Mouse (Mus musculus): ENCODE measurements around the gene Sh3bgrl3. TPM values are rescaled to one million over a fixed set of nuclear protein-coding genes. Genes with fewer than 3 reads are reported as not detected.
"Not testable (repeated sequence)": the region's sequence is repeated elsewhere in the genome, so short reads cannot be mapped to it uniquely, and the experiment has no call there.

Gene Sh3bgrl3
- polyA plus RNA-seq, 1 experiment from 2014 or later = 371 TPM

DNA sequence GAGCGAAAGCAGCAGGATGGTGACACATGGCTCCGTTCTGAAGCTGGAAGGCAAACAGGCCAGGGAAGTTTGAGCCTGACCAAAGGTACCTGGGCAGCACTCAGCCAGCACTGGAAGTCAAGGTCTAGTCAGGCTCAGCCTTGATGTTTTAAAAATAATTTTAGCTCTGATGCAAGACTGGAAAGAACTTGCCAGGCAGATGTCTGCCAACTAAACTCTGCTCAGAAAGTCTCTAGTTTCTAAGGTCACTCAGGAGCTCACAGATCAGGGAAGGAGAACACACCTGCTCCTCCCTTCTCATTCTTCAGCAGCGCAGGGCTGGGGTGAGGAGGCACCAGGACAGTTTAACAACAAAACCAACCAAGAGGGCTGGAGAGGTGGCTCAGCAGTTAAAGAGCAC, 25.8 kb upstream of the Sh3bgrl3 start:
- no peaks in the 10 kb centered on the region for H3K4me1 ChIP-seq (replicated peaks)
- no peak overlapping the region for H3K4me3 ChIP-seq
- no peak overlapping the region for H3K9ac ChIP-seq
- peaks cover 45% of the 10 kb centered on the region for H3K36me3 ChIP-seq
- H3K27ac ChIP-seq = no peak overlapping the region
- peaks cover 7% of the 10 kb centered on the region; the same call in 1 of the 2 replicates for H3K27me3 ChIP-seq
- no peak overlapping the region for H3K4me2 ChIP-seq
- H3K9me3 ChIP-seq = no peaks in the 10 kb centered on the region
- ATAC-seq (ENCODE audit: low FRiP score) = no peak
- 99% methylated on average over 3 of the region's 3 CpGs for WGBS

GRCm38 (mm10) chr4:134153656-134154055, 25.1 kb upstream of the Sh3bgrl3 start:
- no peaks in the 10 kb centered on the region for H3K9me3 ChIP-seq
- H3K27me3 ChIP-seq = peaks cover 2% of the 10 kb centered on the region; the same call in 1 of the 2 replicates
- H3K27ac ChIP-seq = no peak overlapping the region
- WGBS = 97% methylated on average over 3 of the region's 3 CpGs
- H3K4me3 ChIP-seq = no peak overlapping the region
- no peak overlapping the region for H3K4me2 ChIP-seq
- no peak overlapping the region for H3K9ac ChIP-seq
- ATAC-seq (ENCODE audit: low FRiP score) = no peak
- peaks cover 45% of the 10 kb centered on the region for H3K36me3 ChIP-seq
- no peaks in the 10 kb centered on the region for H3K4me1 ChIP-seq (replicated peaks)

DNA sequence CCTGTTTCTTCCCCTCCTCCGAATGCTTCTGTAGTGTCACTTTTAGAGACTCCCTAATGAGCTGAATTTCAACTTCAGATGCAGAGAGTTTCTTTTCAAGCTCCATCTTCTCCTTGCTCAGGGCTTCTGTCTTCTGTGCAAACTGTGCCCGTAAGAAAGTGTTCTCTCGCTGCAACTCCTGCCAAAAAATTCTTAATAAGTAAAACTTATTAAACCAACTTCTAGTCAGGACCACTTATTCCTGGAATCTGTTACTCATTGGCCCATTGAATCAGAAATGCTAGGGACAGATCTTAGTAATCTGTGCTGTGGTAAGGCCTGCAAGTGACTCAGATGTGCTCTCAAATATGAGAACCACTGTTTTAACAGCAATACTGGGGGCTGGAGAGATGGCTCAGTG, 23.5 kb upstream of the Sh3bgrl3 start:
- Histone ChIP-seq H3K4me3 (no peak overlapping the region), H3K4me1 (replicated peaks) (no peaks in the 10 kb centered on the region), H3K36me3 (peaks cover 60% of the 10 kb centered on the region), H3K9ac (no peak overlapping the region), H3K27ac (no peak overlapping the region), H3K27me3 (no peaks in the 10 kb centered on the region), H3K9me3 (no peaks in the 10 kb centered on the region), H3K4me2 (no peak overlapping the region)
- no peak for ATAC-seq (ENCODE audit: low FRiP score)
- 95% methylated on average over 3 of the region's 3 CpGs for WGBS

GRCm38 (mm10) chr4:134149389-134149788, 20.8 kb upstream of the Sh3bgrl3 start:
- Histone ChIP-seq H3K27me3 (no peaks in the 10 kb centered on the region), H3K4me1 (replicated peaks) (no peaks in the 10 kb centered on the region), H3K9me3 (no peaks in the 10 kb centered on the region), H3K4me2 (no peak overlapping the region), H3K9ac (no peak overlapping the region), H3K4me3 (no peak overlapping the region), H3K27ac (no peak overlapping the region), H3K36me3 (peaks cover 57% of the 10 kb centered on the region)
- 99% methylated on average over 4 of the region's 4 CpGs for WGBS
- ATAC-seq (ENCODE audit: low FRiP score) = no peak

GRCm38 (mm10) chr4:134144297-134144696, 15.7 kb upstream of the Sh3bgrl3 start:
- H3K27ac ChIP-seq; H3K4me2 ChIP-seq; H3K9ac ChIP-seq; H3K4me3 ChIP-seq; H3K4me1 ChIP-seq (replicated peaks); H3K9me3 ChIP-seq; H3K27me3 ChIP-seq; ATAC-seq (ENCODE audit: low FRiP score): not testable (repeated sequence)
- WGBS = 92% methylated on average over 5 of the region's 5 CpGs
- peaks cover 31% of the 10 kb centered on the region for H3K36me3 ChIP-seq

GRCm38 (mm10) chr4:134138857-134139256, 10.3 kb upstream of the Sh3bgrl3 start:
- WGBS = 95% methylated on average over 2 of the region's 2 CpGs
- Histone ChIP-seq H3K4me2 (no peak overlapping the region), H3K4me1 (replicated peaks) (no peaks in the 10 kb centered on the region), H3K27ac (no peak overlapping the region), H3K4me3 (no peak overlapping the region), H3K9me3 (no peaks in the 10 kb centered on the region), H3K36me3 (peaks cover 17% of the 10 kb centered on the region), H3K27me3 (no peaks in the 10 kb centered on the region), H3K9ac (no peak overlapping the region)
- no peak for ATAC-seq (ENCODE audit: low FRiP score)

DNA sequence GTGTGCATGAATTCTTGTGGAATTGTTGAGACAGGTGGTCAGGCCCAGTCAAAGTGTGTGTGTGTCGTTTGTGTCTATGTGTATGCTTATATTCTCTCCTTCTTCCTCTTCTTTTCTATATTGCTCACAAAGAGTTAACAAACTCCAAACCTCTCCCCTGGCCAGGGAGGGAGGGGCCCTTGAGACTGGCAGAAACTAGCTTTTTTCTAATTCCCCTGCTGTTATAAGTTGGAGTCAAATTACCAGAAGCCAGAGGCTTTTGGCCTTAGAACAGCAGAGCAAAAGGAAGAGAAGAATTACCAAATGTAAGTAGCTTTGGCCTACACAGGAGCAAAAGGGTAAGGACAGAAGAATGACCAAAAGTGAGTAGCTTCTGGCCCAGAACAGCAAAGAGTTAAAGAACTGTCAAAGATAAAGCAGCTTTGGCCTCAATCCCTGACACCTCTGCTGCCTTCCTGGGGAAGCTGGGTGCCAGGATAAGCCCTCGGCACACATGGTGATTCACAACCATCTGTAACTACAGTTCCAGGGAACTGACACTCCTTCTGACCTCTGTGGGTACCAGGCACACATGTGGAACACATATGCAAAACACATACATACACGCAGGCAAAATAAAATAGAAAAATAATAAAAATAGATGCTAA, 7.8 kb upstream of the Sh3bgrl3 start:
- 82% methylated on average over 3 of the region's 3 CpGs for WGBS
- no peak overlapping the region for H3K27ac ChIP-seq
- no peak overlapping the region for H3K4me3 ChIP-seq
- H3K9ac ChIP-seq = no peak overlapping the region
- no peak overlapping the region for H3K4me2 ChIP-seq
- H3K36me3 ChIP-seq = peaks cover 23% of the 10 kb centered on the region
- no peaks in the 10 kb centered on the region for H3K27me3 ChIP-seq
- no peak for ATAC-seq (ENCODE audit: low FRiP score)
- no peaks in the 10 kb centered on the region for H3K4me1 ChIP-seq (replicated peaks)
- no peaks in the 10 kb centered on the region for H3K9me3 ChIP-seq

- H3K36me3 ChIP-seq = peaks cover 27% of the 10 kb centered on the region
- H3K27me3 ChIP-seq = no peaks in the 10 kb centered on the region
- no peak for ATAC-seq (ENCODE audit: low FRiP score)
- no peak overlapping the region for H3K4me3 ChIP-seq
- no peak overlapping the region for H3K27ac ChIP-seq
- 88% methylated on average over 8 of the region's 8 CpGs for WGBS
- H3K9me3 ChIP-seq = no peaks in the 10 kb centered on the region
- H3K4me1 ChIP-seq (replicated peaks) = peaks cover 13% of the 10 kb centered on the region
- no peak overlapping the region for H3K9ac ChIP-seq
- no peak overlapping the region for H3K4me2 ChIP-seq
Measured at GRCm38 (mm10) chr4:134132519-134133095, 4.0 kb upstream of the Sh3bgrl3 start.

- no peak overlapping the region for H3K27ac ChIP-seq
- no peaks in the 10 kb centered on the region for H3K9me3 ChIP-seq
- peaks cover 18% of the 10 kb centered on the region for H3K4me1 ChIP-seq (replicated peaks)
- no peak overlapping the region for H3K4me3 ChIP-seq
- H3K9ac ChIP-seq = no peak overlapping the region
- 93% methylated on average over 3 of the region's 3 CpGs for WGBS
- H3K4me2 ChIP-seq = no peak overlapping the region
- ATAC-seq (ENCODE audit: low FRiP score) = no peak
- peaks cover 23% of the 10 kb centered on the region for H3K36me3 ChIP-seq
- H3K27me3 ChIP-seq = no peaks in the 10 kb centered on the region
Measured at GRCm38 (mm10) chr4:134132117-134132516, 3.5 kb upstream of the Sh3bgrl3 start.

- H3K27ac ChIP-seq = no peak overlapping the region
- H3K36me3 ChIP-seq = peaks cover 20% of the 10 kb centered on the region
- peaks cover 29% of the 10 kb centered on the region for H3K4me1 ChIP-seq (replicated peaks)
- H3K9me3 ChIP-seq = no peaks in the 10 kb centered on the region
- 0 out of 2 replicates have a peak overlapping the region, but pooled peaks have one; percentile 93 for H3K9ac ChIP-seq
- WGBS = 59% methylated on average over 6 of the region's 6 CpGs
- H3K4me3 ChIP-seq = no peak overlapping the region
- peak overlapping the region; percentile 81 for H3K4me2 ChIP-seq
- ATAC-seq (ENCODE audit: low FRiP score) = no peak
- H3K27me3 ChIP-seq = no peaks in the 10 kb centered on the region
Measured at GRCm38 (mm10) chr4:134129482-134129881, 893 bp upstream of the Sh3bgrl3 start.

- H3K9me3 ChIP-seq = no peaks in the 10 kb centered on the region
- 6% methylated on average over 14 of the region's 14 CpGs for WGBS
- H3K27me3 ChIP-seq = no peaks in the 10 kb centered on the region
- peak overlapping the region; percentile 93 for H3K9ac ChIP-seq
- H3K4me1 ChIP-seq (replicated peaks) = peaks cover 34% of the 10 kb centered on the region
- H3K4me2 ChIP-seq = peak overlapping the region; percentile 81
- peak; percentile 53 for ATAC-seq (ENCODE audit: low FRiP score)
- peak overlapping the region; percentile 81 for H3K4me3 ChIP-seq
- peaks cover 20% of the 10 kb centered on the region for H3K36me3 ChIP-seq
- H3K27ac ChIP-seq = peak overlapping the region; percentile 89
Measured at GRCm38 (mm10) chr4:134128983-134129362, 384 bp upstream of the Sh3bgrl3 start.

GRCm38 (mm10) chr4:134127793-134128192, 796 bp downstream of the Sh3bgrl3 start:
- Histone ChIP-seq H3K9ac (peak overlapping the region; percentile 93), H3K4me2 (peak overlapping the region; percentile 81), H3K9me3 (no peaks in the 10 kb centered on the region), H3K27ac (no peak overlapping the region), H3K27me3 (no peaks in the 10 kb centered on the region), H3K36me3 (peaks cover 20% of the 10 kb centered on the region), H3K4me3 (peak overlapping the region; percentile 81), H3K4me1 (replicated peaks) (peaks cover 35% of the 10 kb centered on the region)
- no peak for ATAC-seq (ENCODE audit: low FRiP score)
- 60% methylated on average over 8 of the region's 8 CpGs for WGBS

- Histone ChIP-seq H3K9me3 (no peaks in the 10 kb centered on the region), H3K27me3 (no peaks in the 10 kb centered on the region), H3K36me3 (peaks cover 15% of the 10 kb centered on the region), H3K27ac (no peak overlapping the region), H3K9ac (peak overlapping the region; percentile 93), H3K4me3 (peak overlapping the region; percentile 81; the same call in 1 of the 2 replicates), H3K4me2 (peak overlapping the region; percentile 81), H3K4me1 (replicated peaks) (peaks cover 35% of the 10 kb centered on the region)
- no peak for ATAC-seq (ENCODE audit: low FRiP score)
- 89% methylated on average over 7 of the region's 7 CpGs for WGBS
Measured at GRCm38 (mm10) chr4:134127121-134127455, 1.5 kb downstream of the Sh3bgrl3 start.
